Mouse (Mus musculus): ENCODE measurements around the gene Ralgapb.

Ralgapb gene

GRCm38 (mm10) chr2:158408997-158409594 is 552 bp upstream of the Ralgapb start:
- DNase-seq = no peak

DNA sequence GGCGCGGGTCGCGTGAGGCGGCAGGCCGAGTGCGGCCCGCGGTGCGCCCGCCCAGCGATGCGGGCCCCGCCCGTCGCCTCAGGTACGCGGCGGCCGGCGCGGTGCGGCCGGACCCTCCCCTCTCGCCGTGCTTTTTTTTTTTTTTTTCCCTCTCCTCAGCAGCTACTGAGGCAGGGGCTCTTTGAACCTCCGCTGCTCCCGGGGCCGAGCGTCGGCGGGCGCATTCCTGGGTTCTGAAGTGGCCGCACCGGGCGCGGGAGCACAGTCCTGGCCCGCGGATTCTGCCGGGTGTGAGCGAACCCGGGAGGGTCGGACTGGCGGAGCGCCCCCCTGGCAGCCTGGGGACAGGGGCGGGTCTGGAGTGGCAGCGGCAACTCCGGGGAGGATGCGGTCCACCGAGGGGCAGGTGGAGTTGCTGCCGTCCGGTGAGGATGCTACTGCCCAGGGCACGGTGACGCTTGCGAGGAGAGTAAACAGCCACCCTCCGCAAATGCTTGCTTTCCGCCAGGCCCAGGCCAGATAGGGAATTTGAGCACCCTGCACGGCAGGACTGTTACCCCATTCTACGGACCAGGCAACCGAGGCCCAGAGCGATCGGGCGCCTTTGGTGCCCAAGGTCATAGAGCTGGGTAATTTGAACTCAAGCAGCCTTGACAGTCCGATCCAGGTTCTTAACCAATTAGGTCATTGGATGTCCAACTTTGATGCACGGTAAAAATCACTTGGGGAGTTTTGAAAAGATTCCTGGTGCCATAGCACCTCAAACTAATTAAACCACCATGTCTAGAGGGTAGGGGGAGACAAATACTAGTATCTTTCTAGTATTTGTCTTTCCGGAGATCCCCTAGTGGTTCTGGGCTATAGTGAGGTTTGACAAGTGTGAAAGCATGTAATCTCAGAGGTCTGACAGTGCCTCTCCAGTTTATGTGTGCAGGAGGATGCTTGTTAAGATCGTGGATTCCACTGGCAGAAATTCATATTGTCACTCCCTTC is 670 bp downstream of the Ralgapb start:
- peak; percentile 71 for DNase-seq

GRCm38 (mm10) chr2:158413240-158413639 is 3.6 kb downstream of the Ralgapb start:
- DNase-seq = no peak

DNA sequence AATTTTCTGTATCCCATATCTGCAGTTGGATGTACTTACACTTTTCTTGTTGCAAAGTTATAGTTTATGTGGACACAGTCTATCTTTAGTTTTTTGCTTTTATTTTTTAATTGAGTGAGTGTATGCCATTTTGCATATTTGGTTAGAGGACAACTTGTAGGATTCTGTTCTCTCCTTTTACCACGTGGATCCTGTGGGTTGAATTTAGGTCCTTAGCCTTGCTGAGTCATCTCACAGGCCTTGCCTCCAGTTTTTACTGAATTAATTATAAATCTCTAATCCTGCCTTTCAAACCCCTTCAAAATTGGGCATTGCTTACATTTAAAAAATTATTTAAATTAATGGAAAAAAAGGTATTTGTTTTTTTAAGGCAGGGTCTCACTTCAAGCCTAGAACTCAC is 6.2 kb downstream of the Ralgapb start:
- DNase-seq = no peak

GRCm38 (mm10) chr2:158418663-158419062 is 9.0 kb downstream of the Ralgapb start:
- DNase-seq = no peak

DNA sequence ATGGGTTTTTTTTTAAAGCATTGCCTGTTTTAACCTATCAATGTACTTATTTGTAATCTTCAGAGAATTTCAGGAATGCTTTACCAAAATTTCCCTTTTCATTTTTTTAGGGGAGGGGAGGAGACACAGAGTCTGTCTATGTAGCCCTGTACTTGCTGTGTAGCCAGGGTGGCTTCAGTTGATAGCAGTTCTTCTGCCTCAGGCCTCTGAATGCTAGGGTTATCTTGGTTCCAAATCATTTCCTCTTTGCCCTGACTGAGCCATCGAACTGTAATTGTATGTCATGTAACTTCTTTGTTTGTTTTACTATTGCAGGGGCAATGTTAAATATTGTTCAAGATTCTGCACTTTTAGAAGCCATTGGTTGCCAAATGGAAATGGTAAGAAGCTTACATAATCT is 36.2 kb downstream of the Ralgapb start:
- DNase-seq = no peak

DNA sequence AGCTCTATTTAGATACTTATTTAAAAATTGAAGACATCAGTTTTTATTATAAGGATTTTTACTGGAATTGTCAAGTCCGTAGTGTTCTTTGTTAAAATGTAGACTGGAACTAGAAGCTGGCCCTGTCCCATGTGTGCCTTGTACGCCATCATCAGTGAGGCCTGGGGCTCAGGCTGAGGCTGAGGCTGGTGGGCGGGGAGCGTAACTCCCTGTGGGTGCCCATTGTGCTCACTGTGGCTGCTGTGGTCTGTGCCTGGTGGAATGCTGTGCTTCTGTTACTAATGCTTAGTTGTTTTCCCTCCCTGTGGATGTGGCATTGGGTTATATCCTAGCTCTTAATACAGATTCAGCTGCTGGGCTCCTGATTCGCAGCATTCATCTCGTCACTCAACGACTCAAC is 40.2 kb downstream of the Ralgapb start:
- DNase-seq = no peak

DNA sequence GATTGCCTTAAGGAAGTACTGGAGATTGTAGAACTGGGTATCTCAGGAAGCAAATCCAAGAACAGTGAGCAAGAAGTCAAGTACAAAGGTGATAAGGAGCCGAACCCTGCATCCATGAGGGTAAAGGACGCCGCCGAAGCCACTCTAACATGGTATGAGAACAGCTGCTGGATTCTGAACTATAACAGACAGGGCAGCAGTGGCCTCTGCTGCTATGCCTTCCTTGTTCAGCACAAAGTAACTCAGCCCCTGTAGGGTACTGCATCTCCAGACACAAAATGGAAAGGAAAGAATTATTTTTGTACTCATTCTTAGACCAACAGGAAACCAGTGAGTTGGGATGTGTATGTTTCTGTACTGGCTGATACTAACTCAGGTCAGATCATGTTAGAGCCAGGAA is 46.8 kb downstream of the Ralgapb start:
- DNase-seq = no peak

DNA sequence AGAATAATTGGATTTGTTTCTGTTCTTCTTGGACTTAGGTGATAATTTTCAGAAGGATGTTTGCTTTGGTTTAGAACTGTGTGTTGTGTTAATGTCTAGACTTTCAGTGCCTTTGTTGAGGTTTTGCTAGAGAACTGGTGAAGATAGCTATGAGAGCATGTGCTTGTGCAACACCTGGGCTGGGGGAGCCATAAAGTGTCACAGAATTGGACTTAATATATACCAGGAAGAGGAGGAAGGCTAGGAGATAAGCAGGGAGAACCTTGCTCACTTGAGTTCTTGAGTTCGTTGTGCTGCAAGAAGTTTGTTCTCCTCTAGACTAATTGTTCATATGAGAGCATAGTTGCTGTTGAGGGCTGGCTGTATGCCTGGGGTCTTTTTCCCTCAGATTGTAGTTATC is 48.0 kb downstream of the Ralgapb start:
- no peak for DNase-seq

DNA sequence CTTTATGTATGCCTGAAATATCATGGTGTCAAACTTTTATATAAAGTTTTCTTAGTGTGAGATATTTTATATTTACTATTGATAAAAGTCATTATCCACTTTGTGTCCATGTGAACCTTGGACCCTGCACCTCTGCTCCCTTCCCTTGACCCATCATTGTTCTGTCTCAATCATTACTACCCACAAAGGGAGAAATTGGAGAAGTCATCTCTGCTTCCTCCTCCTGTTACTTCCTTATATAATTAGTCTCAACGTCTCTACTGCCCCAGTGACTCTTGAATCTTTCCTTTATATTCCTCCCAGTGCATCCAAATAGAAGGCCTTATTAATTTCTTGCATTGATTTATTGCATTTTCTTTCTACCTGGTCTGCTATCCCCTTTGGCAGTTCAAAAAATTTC is 52.8 kb downstream of the Ralgapb start:
- no peak for DNase-seq

GRCm38 (mm10) chr2:158474159-158474558 is 64.5 kb downstream of the Ralgapb start:
- no peak for DNase-seq

GRCm38 (mm10) chr2:158477640-158478039 is 68.0 kb downstream of the Ralgapb start:
- no peak for DNase-seq

- no peak for DNase-seq
Measured at GRCm38 (mm10) chr2:158498457-158498856, 88.8 kb downstream of the Ralgapb start.

DNA sequence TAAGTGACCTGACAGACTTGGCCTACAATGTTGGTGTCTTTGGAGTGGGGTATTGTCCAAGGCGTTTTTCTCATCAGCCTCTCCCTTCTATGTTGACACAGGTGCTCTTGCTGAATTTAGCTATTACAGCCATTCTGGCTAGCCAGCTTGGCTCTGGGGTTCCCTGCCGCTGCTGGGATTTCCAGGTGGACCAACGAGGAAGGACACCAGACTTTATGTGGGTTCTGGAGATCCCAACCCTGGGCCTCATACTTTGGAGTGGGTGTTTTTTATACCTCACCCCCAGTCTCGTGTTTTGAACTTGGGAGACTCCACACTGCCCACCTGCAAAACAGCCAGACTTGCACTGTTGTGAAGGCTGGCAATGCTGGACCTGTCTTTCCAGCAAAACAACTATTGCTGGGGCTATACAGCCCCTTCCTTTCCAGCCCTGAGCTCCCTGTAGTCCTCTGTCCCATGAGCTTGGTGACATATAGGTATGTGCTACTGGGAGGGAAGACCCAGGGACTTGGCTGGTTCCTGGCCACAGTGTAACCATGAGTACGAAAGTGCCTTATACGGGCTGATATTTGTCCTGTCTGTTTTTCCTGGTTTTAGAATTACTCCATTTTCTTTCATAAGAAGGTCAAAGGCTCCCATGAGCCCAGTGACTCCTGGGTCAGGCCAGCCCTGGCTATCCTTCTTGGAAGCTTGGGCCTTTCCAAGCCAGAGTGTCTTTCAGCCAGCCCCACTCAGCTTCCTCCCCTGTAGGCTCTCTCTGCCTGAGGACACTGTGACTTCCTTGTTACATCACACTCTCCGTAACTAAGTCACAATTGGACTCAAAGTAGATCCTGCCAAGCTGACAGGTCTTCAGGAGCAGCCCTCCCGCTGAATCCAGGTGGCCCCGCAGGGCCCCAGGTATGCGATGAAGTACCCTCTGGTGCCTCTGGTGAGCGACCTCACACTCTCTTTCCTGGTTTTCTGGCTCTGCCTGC is 92.5 kb downstream of the Ralgapb start, which contains the start of gene Adig:
Adig (plus strand) TSS at position 777 of the 977 bp plus-strand sequence.
- DNase-seq = no peak

GRCm38 (mm10) chr2:158503226-158503625 is 93.6 kb downstream of the Ralgapb start:
- no peak for DNase-seq

GRCm38 (mm10) chr2:158503671-158504070 is 94.0 kb downstream of the Ralgapb start:
- DNase-seq = no peak

DNA sequence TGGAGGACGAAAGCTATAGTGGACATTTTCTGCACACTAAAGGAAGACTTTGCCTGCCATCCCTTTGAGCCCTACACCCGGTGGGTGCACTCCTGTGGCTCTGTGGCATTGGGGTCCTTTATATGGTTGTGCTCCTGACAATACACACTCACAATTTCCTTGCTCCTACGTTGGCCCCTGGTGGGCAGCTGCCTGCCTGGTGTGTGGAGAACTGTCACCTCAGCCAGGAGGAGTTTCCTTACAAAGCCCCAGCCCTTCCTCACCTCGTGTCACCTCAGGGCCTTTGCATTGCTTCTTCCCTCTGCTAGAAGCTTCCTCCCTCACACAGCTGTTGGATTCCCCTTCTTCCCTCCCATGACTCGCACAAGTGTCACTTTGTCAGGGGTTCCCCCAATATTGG is 96.8 kb downstream of the Ralgapb start:
- no peak for DNase-seq

DNA sequence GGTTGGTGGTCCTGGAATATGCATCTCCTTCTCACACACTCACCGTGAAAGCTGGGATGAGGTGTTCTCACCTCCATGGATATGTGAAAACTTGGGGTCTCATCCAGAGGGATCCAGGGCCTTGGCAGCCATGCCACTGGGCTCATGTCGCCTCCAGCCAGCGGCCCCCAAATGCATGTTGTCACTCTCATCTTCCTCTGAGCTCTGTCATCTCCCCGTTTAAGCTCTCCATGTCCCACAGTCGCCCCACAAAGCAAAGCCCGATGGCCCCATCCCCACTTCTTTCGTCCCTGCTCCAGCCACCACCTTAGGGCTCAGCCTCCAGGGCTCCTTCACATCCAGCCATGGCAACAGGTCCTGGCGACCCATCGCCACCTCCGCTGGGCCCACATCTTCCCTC is 97.4 kb downstream of the Ralgapb start:
- no peak for DNase-seq

DNA sequence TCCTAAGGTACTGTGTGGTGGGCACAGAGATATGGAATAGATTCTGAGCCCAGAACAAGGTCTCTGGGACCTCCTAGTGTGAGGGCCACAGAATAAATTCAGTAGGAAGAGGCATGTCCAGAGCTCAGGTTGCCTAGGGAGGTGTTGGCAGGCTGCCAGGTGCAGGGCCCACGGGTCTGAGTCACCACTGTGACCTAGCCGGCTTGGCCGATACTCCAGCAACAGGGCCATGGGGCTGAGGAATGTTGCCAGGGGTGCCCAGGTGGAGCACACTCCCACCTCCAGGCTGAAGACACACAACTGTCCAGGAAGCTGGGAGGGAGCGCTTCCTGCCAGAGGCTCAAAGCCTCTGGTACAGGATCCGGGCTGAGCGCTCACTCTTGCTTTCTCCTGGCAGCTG is 101.0 kb downstream of the Ralgapb start:
- DNase-seq = no peak

DNA sequence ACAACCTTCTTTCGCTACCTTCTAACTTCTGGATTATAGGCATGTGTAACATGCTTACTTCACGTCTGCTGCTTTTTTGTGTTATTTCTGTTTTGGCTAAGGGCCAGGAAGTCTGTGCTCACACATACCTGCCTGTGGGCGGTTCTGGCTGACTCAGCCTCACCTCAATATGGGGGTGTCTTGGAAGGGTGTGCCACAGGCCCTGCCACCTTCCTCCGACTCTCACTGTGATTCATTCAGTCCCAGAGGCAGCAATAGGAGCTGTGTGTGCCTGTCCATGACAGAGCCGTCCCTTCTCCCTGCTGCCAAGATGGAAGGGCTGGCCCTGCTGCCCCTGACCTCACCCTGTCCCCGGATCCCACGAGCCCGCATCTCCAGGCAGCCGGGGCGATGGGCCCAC is 102.9 kb downstream of the Ralgapb start, which contains the start of gene Arhgap40:
Arhgap40 (plus strand) TSS at position 269 of the 400 bp plus-strand sequence.
- no peak for DNase-seq

DNA sequence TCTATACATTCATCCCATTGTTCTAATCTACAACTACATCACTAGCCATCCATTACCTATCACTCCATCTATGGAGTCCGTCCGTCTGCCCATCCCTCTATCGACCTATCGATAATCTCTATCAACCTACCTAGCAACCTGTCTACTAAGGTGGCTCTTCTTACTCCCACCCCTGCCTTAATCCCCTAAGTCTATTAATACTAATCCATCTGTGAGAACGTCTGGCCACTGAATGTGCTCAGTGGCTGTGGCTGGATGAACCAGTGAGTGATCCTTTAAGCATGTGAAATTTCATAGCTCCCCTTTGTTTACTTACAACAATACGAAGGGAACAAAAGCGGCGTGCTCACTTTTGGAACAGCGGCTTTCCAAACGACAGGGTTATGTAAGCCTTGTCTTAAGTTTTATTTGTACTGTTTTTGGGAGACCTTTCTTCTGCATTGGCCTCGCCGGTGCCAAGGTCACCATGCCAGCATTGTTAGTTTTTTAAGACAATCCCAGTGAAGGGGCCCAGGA is 104.2 kb downstream of the Ralgapb start:
- no peak for DNase-seq

GRCm38 (mm10) chr2:158518583-158518982 is 108.9 kb downstream of the Ralgapb start:
- no peak for DNase-seq

- DNase-seq = no peak
Measured at GRCm38 (mm10) chr2:158519071-158519470, 109.4 kb downstream of the Ralgapb start.

All from cerebellum, adult 9-11 months (tissue).